Mouse (Mus musculus): ENCODE measurements around the gene Trp53tg5. TPM values are rescaled to one million over a fixed set of nuclear protein-coding genes. Genes with fewer than 3 reads are reported as not detected.
A peak's percentile ranks its signal among the peaks of the same experiment; 100 is the strongest.

Trp53tg5 gene
- polyA plus RNA-seq, 1 experiment from 2014 or later = not detected

GRCm38 (mm10) chr2:164442315-164443050 is 31.0 kb downstream of the Trp53tg5 start:
- Histone ChIP-seq H3K4me3 (ENCODE audit: low read depth, low read length) (peak overlapping the region; percentile 69), H3K9ac (ENCODE audit: low read length) (peak overlapping the region; percentile 93), H3K9me3 (ENCODE audit: control insufficient read depth, low read length) (no peaks in the 10 kb centered on the region), H3K36me3 (ENCODE audit: control insufficient read depth, insufficient read depth, low read length) (no peaks in the 10 kb centered on the region), H3K27ac (replicated peaks) (peak overlapping the region; percentile 95), H3K4me1 (replicated peaks; ENCODE audit: control insufficient read depth, insufficient read depth) (no peaks in the 10 kb centered on the region), H3K4me2 (replicated peaks; ENCODE audit: low read depth) (peak overlapping the region; percentile 50), H3K27me3 (ENCODE audit: control insufficient read depth, insufficient read depth, low read length) (no peaks in the 10 kb centered on the region)
- peak; percentile 61 for ATAC-seq (ENCODE audit: low FRiP score, low TSS enrichment)
- 1% methylated on average over 29 of the region's 29 CpGs for WGBS
- TF ChIP-seq EP300 (optimal IDR thresholded peaks at IDR 0.05) (no peak), CTCF (IDR thresholded peaks at IDR 0.05; ENCODE audit: low read depth) (no peak)
- peak; percentile 65 for DNase-seq (ENCODE audit: low spot score)

GRCm38 (mm10) chr2:164441731-164442130 is 31.8 kb downstream of the Trp53tg5 start:
- DNase-seq (ENCODE audit: low spot score) (no peak), ATAC-seq (ENCODE audit: low FRiP score, low TSS enrichment) (no peak)
- peak overlapping the region; percentile 69 for H3K4me3 ChIP-seq (ENCODE audit: low read depth, low read length)
- no peaks in the 10 kb centered on the region for H3K9me3 ChIP-seq (ENCODE audit: control insufficient read depth, low read length)
- peak overlapping the region; percentile 95 for H3K27ac ChIP-seq (replicated peaks)
- peak overlapping the region; percentile 93 for H3K9ac ChIP-seq (ENCODE audit: low read length)
- H3K27me3 ChIP-seq (ENCODE audit: control insufficient read depth, insufficient read depth, low read length) = no peaks in the 10 kb centered on the region
- TF ChIP-seq CTCF (IDR thresholded peaks at IDR 0.05; ENCODE audit: low read depth) (no peak), EP300 (optimal IDR thresholded peaks at IDR 0.05) (no peak)
- WGBS = 25% methylated on average over 7 of the region's 7 CpGs
- peak overlapping the region; percentile 50 for H3K4me2 ChIP-seq (replicated peaks; ENCODE audit: low read depth)
- H3K4me1 ChIP-seq (replicated peaks; ENCODE audit: control insufficient read depth, insufficient read depth) = no peaks in the 10 kb centered on the region; the same call in 1 of the 2 replicates
- H3K36me3 ChIP-seq (ENCODE audit: control insufficient read depth, insufficient read depth, low read length) = no peaks in the 10 kb centered on the region

- Histone ChIP-seq H3K9me3 (ENCODE audit: control insufficient read depth, low read length) (no peaks in the 10 kb centered on the region), H3K27me3 (ENCODE audit: control insufficient read depth, insufficient read depth, low read length) (no peaks in the 10 kb centered on the region), H3K4me3 (ENCODE audit: low read depth, low read length) (peak overlapping the region; percentile 69), H3K4me1 (replicated peaks; ENCODE audit: control insufficient read depth, insufficient read depth) (peaks cover 5% of the 10 kb centered on the region), H3K36me3 (ENCODE audit: control insufficient read depth, insufficient read depth, low read length) (no peaks in the 10 kb centered on the region), H3K9ac (ENCODE audit: low read length) (peak overlapping the region; percentile 93), H3K27ac (replicated peaks) (peak overlapping the region; percentile 61), H3K4me2 (replicated peaks; ENCODE audit: low read depth) (peak overlapping the region; percentile 50)
- ATAC-seq (ENCODE audit: low FRiP score, low TSS enrichment) = no peak
- DNase-seq (ENCODE audit: low spot score) = no peak
- TF ChIP-seq CTCF (IDR thresholded peaks at IDR 0.05; ENCODE audit: low read depth) (no peak), EP300 (optimal IDR thresholded peaks at IDR 0.05) (no peak)
- 43% methylated on average over 8 of the region's 8 CpGs for WGBS
Measured at GRCm38 (mm10) chr2:164441155-164441554, 32.4 kb downstream of the Trp53tg5 start.

DNA sequence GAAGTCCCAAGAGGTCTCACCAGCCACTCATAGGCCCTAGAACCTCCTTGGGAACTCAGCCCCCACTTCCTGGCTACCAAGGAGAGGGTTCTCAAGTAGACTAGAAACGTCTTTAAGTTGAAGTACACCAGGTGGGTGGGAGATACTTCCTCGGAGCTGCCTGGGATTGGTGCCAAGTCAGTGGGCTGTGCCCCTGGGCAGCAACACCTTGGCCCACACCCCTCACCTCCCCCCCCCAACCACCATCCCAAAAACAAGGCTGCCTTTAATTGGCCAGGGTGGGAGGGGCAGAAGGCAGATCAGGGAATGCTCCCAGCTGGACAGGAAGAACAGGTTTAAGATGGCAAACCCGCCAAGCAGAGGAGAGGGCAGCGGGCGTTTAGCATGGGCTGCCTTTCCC is 33.2 kb downstream of the Trp53tg5 start:
- H3K4me1 ChIP-seq (replicated peaks; ENCODE audit: control insufficient read depth, insufficient read depth) = peaks cover 13% of the 10 kb centered on the region
- peak overlapping the region; percentile 50 for H3K4me2 ChIP-seq (replicated peaks; ENCODE audit: low read depth)
- no peaks in the 10 kb centered on the region for H3K27me3 ChIP-seq (ENCODE audit: control insufficient read depth, insufficient read depth, low read length)
- WGBS = 46% methylated on average over 5 of the region's 5 CpGs
- TF ChIP-seq CTCF (IDR thresholded peaks at IDR 0.05; ENCODE audit: low read depth) = no peak
- no peak for TF ChIP-seq EP300 (optimal IDR thresholded peaks at IDR 0.05)
- DNase-seq (ENCODE audit: low spot score) (peak; percentile 64), ATAC-seq (ENCODE audit: low FRiP score, low TSS enrichment) (no peak)
- H3K9me3 ChIP-seq (ENCODE audit: control insufficient read depth, low read length) = no peaks in the 10 kb centered on the region
- no peaks in the 10 kb centered on the region for H3K36me3 ChIP-seq (ENCODE audit: control insufficient read depth, insufficient read depth, low read length)
- H3K27ac ChIP-seq (replicated peaks) = peak overlapping the region; percentile 63
- 0 out of 2 replicates have a peak overlapping the region, but pooled peaks have one; percentile 4 for H3K9ac ChIP-seq (ENCODE audit: low read length)
- H3K4me3 ChIP-seq (ENCODE audit: low read depth, low read length) = peak overlapping the region; percentile 69; the same call in 1 of the 2 replicates

- no peaks in the 10 kb centered on the region for H3K9me3 ChIP-seq (ENCODE audit: control insufficient read depth, low read length)
- H3K4me2 ChIP-seq (replicated peaks; ENCODE audit: low read depth) = 0 out of 2 replicates have a peak overlapping the region, but pooled peaks have one; percentile 0
- H3K9ac ChIP-seq (ENCODE audit: low read length) = no peak overlapping the region
- ATAC-seq (ENCODE audit: low FRiP score, low TSS enrichment) (no peak), DNase-seq (ENCODE audit: low spot score) (peak; percentile 19)
- 34% methylated on average over 3 of the region's 3 CpGs for WGBS
- peaks cover 20% of the 10 kb centered on the region for H3K4me1 ChIP-seq (replicated peaks; ENCODE audit: control insufficient read depth, insufficient read depth)
- H3K27ac ChIP-seq (replicated peaks) = peak overlapping the region; percentile 91
- H3K4me3 ChIP-seq (ENCODE audit: low read depth, low read length) = no peak overlapping the region
- H3K27me3 ChIP-seq (ENCODE audit: control insufficient read depth, insufficient read depth, low read length) = no peaks in the 10 kb centered on the region
- no peaks in the 10 kb centered on the region for H3K36me3 ChIP-seq (ENCODE audit: control insufficient read depth, insufficient read depth, low read length)
- TF ChIP-seq CTCF (IDR thresholded peaks at IDR 0.05; ENCODE audit: low read depth) (no peak), EP300 (optimal IDR thresholded peaks at IDR 0.05) (no peak)
Measured at GRCm38 (mm10) chr2:164439001-164439421, 34.5 kb downstream of the Trp53tg5 start.

DNA sequence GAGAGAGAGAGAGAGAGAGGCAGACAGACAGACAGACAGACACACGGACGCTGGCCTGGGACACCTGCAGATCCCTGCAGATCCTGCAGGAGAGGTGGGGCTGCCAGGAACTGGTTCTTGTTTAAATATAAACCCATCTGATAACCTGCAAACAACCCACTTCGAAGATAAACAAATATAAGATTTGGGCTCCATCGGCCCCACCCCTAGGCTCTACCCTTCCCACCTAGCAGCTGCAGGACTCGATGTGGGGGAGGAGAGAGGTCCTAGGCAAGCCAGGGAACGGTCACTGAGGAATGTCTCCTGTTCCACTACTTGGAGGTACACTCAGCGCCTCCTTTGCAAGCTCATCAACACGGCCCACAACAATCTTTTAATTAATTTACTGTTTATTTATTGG is 35.3 kb downstream of the Trp53tg5 start:
- Histone ChIP-seq H3K9ac (ENCODE audit: low read length) (no peak overlapping the region), H3K27ac (replicated peaks) (peak overlapping the region; percentile 91), H3K4me3 (ENCODE audit: low read depth, low read length) (no peak overlapping the region), H3K9me3 (ENCODE audit: control insufficient read depth, low read length) (no peaks in the 10 kb centered on the region), H3K36me3 (ENCODE audit: control insufficient read depth, insufficient read depth, low read length) (no peaks in the 10 kb centered on the region), H3K27me3 (ENCODE audit: control insufficient read depth, insufficient read depth, low read length) (no peaks in the 10 kb centered on the region), H3K4me1 (replicated peaks; ENCODE audit: control insufficient read depth, insufficient read depth) (peaks cover 24% of the 10 kb centered on the region), H3K4me2 (replicated peaks; ENCODE audit: low read depth) (peak overlapping the region; percentile 38)
- 40% methylated on average over 8 of the region's 8 CpGs for WGBS
- DNase-seq (ENCODE audit: low spot score) = peak; percentile 69
- peak; percentile 15; the same call in 1 of the 2 replicates for ATAC-seq (ENCODE audit: low FRiP score, low TSS enrichment)
- no peak for TF ChIP-seq CTCF (IDR thresholded peaks at IDR 0.05; ENCODE audit: low read depth)
- TF ChIP-seq EP300 (optimal IDR thresholded peaks at IDR 0.05) = no peak

Data from stomach, postnatal 0 days (tissue).